Mouse (Mus musculus) kidney, adult 9 months (tissue): Measurements from ENCODE around the gene Msh4.

ENCODE experiments used
- DNase-seq: peaks from one replicate; pipeline ENCODE4 v3.0.0; 2022

The Msh4 gene

GRCm38 (mm10) chr3:153807444-153808149, 98.3 kb downstream of the Msh4 start:
- DNase-seq: no peak
